Mouse (Mus musculus) gonadal fat pad, adult 2 months (tissue): ENCODE data around the gene Aldh2. TPM values are rescaled to one million over a fixed set of nuclear protein-coding genes. Genes with fewer than 3 reads are reported as not detected.
"Not testable (repeated sequence)": the region's sequence is repeated elsewhere in the genome, so short reads cannot be mapped to it uniquely, and the experiment has no call there.

Experiments used
- DNase-seq: peaks from one replicate; pipeline ENCODE4 v3.0.0-alpha.2; 2012; ENCODE audit warnings: low read depth
- polyA plus RNA-seq: library from polyadenylated mRNA; depleted of rRNA; stranded (reverse); fragments of >200 nt; gene quantifications from 2 replicates; pipeline ENCODE4 v1.2.3, GENCODE M21; 2012; rRNA removed

The Aldh2 gene
- polyA plus RNA-seq, 1 experiment: 790 TPM

DNA sequence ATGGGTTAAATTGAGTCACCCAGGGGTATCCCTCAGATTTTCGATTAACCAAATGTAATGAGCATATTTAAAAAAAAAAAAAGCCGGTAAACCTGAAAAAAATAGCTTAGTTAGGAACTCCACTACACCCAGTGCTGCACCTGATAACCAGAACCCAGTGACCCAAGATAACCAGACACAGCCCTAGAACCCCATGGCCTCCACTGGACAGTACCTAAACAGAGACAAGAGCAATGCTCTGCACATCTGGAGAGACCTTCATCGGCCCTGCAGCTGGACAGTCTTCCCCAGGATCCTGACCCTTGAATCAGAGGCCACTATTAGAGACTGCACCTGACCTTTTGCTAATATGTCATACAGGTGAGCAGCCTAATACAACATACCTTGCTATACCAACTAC lies 46.5 kb downstream of the Aldh2 start:
- no peak for DNase-seq

DNA sequence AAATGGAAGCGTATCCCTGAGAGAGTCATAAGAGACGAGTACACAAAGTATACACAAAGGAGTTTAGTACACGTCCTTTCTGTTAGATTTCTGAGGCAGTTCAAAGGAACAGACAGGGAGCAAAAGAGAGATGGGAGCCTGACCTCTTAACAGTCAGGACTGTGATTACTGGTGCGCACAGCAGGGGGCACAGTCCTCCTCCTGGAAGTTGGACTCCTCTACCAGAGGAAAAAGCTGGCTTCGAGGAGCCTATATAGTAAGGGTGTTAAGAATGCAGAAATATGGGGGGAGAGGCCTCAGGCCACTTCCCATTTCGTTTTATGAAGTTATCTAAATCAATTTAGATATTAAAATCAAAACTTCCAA lies 47.1 kb downstream of the Aldh2 start:
- no peak for DNase-seq

DNA sequence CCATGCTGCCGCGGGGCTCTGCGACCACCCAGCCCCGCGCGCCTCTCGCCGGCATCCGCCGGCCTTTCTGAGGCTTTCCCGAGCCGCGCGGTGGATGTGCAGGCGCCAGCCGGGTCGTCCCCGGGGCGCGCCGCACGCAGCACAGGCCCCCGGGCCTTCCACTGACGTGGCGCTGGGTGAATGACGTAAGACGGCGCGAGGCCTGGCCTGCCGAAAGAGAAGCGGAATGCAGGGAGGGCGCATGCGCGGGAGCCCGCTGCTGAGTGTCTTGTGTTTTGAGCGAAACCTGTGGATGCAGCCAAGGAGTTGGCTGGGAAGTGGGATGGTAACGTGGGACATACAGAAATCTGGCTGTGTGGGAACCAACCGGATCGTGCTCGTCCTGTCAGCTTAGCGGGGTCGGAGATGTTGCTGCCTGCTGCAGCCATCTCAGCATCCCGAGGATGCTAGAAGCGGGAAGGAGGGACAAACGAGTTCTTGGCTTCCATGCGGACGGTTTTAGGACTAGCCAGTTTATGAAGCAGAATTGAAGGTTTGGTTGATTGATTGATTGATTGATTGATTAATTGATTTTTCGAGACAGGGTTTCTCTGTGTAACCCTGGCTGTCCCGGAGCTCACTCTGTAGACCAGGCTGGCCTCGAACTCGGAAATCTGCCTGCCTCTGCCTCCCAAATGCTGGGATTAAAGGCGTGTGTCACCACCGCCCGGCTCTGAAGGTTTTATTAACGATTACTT lies 47.7 kb downstream of the Aldh2 start, which contains the start of gene Mapkapk5:
TSS of gene Mapkapk5 (minus strand) at position 113 of the 737 bp plus-strand sequence.
- DNase-seq: no peak

DNA sequence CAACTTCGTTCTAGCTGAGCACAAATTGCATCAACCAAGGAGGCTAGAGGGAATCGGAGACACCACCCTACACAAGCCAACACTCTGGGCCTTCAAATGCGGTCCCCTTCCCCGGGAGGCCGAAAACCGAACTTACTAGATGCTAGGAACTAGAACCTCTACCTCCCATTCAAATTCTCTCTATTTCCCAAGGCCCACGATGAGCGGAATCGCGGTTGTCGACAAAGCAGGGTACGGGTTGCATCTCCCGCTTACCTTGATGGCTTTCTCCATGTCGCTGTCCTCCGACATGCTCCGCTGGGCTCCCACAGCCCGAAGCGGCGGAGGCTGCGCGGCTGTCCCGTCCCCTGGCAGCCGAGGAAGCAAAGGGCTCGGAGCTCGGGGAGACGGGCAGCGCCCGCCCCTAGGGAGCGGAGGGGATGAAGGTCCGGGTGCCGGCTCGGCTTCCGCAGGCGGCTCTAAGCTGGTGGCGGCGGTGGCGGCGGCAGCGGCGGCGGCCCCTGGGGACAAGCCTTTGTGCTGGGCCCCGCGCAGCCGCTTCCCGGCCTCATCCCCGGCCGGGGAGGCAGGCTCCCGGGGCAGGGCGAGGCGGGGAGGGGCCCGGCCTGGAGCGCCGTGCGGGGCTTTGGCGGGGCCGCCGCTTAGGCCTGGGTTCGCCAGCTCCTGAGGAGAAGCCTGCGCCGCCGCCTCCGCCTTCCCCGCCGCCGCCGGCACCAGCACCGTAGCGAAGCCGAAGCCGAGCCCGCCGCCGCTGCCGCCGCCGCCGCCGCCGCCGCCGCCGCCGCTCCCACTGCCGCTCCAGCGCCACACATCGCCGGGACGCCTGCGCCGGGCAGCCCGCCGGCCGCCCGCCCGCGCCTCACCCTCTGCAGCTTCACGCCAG lies 48.5 kb downstream of the Aldh2 start, which contains the start of the genes Adam1a and Gm42878:
TSS of gene Adam1a (minus strand) at position 573 of the 883 bp plus-strand sequence.
TSS of gene Gm42878 (minus strand) at position 573 of the 883 bp plus-strand sequence.
- DNase-seq: no peak

DNA sequence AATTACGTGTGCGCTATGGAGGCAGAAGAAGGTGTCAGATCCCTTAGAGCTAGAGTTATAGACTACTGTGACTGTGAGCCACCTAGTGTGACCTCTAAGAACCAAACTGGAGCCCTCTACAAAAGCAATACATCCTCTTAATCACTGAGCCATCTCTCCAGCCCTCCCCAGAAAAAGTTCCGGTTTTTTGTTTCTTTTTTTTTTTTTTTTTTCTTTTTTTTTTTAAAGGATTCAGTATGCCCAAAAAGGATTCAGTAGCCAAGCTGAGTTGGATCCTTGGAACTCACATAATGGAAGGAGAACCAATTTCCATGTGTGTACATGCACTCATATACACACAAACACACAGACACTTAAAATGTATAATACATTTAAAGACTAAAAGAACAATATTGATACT lies 50.3 kb downstream of the Aldh2 start:
- no peak for DNase-seq

DNA sequence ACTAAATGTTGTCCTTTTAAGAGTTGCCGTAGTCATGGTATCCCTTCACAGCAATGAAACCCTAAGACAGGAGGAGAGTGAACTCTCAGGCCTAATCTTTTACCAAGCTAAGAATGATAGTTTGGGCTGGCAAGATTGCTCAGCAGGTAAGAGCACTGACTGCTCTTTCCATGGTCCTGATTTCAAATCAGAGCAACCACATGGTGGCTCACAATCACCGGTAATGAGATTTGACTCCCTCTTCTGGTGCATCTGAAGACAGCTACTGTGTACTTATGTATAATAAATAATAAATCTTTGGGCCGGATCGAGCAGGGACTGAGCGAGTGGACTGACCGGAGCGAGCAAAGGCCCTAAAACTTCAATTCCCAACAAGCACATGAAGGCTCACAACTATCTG lies 52.4 kb downstream of the Aldh2 start:
- no peak for DNase-seq

DNA sequence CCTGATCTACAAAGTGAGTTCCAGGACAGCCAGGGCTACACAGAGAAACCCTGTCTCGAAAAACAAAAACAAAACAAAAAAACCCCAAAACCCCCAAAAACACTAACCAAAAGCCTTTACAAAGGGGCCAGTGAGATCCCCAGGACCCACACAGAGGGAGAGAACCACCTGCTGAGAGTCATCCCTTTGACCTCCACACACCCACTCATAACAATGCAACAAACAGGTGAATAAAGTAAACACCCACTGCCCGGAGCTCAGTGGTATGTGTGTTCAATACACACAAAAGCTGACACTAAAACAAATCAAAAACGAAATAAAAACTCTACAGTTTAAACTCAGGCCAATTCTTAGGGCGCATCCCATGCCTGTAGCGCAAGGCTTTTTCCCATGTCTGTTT lies 53.6 kb downstream of the Aldh2 start:
- DNase-seq: no peak

DNA sequence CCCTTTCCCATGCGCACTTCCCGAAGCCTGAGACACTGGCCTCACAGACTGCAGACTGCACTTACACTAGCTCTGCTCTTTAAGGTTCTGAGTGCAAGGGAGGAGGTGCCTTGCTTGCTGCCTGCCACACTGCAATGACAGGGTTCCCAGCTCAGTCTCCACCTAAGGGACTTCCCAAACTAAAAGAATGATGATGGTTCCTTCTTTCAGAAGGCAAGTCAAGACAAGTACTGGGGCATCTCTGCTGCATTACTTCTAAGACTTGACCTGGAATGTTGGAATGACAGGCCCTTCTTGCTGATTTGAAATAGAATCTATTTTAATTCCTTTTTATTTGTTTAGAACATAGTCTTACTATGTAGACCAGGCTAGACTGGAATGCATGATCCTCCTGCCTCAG lies 56.0 kb downstream of the Aldh2 start:
- DNase-seq: no peak

DNA sequence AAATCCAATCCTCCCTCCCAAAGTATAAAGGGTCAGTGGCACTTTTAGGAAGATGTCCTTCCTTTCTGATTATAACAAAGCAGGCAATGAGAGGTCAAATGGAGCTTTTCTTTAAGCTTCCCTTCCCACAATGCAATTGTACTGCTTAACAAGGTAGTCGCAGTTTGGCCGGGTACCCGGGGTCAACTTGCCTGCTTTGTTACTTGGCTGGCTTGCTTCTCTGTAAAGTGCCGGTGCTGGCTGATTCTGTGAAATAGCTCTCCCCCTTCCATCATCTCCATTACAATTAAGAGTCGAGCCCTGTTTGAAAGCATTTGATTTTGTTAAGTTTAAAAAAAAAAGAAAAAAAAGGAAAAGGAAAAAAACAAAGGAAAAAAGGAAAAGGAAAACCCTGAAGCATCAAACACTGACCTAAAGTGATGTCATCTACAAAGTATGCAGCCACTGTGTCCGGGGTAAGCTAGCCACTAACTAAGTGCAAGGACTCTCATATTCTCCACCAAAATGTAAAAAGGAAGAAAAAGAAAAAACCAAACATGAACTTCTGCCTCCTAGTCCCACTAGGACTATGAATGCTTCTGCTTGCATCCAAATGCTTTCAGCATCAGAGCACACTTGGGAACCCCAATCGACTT lies 56.6 kb downstream of the Aldh2 start:
- DNase-seq: no peak

DNA sequence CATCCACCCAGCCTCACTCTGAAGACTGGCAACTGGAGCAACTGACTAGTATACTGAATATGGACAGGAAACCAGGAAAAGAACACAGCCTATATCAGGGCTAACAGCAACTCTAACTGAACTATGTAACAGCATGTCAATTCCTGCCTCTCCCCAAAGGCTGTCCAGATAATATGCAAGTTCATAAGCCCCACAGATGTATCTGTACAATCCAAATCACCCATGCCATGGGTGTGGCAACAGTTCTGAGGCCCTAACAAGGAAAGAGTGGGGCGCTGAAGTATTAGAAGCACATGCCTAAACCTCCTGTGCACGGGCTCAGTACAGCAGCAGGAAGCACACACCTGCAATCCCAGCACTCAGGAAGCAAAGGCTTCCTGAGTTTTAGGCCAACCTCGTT lies 58.5 kb downstream of the Aldh2 start:
- no peak for DNase-seq

DNA sequence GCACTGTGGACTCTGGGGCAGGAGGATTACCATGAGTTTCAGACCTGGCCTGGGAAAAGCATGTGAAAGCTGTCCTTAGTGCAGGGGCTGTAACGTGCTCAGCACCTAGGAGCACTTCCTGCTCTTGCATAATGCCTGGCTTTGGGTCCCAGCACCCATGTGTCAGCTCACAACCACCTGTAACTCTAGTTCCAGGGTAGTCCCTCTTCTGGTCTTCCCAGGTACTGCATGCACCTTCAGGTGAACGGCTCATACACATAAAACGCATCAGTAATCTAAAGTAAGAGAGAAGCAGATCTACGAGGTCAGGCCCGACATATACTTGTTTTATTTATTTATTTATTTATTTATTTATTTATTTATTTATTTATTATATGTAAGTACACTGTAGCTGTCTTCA lies 59.1 kb downstream of the Aldh2 start:
- DNase-seq: no peak

DNA sequence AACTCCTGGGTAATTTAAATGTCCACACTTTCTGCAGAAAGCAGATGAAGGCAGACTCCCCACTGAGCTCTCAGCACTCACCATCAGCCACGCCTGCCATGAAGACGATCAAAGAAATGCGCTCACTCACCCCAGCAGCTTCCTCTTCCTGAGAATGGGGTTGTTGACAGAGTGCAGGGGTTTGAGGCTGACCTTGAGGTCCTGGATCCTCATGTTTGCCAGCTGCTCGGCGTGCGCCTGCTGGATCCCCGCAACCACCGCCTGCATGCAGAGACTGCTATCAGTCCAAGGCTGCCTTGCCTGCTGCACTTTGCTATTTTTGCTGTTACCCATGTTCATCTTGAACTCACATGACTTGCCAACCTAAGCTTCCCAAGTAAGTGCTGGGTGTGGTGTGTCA lies 66.7 kb downstream of the Aldh2 start:
- DNase-seq: no peak

DNA sequence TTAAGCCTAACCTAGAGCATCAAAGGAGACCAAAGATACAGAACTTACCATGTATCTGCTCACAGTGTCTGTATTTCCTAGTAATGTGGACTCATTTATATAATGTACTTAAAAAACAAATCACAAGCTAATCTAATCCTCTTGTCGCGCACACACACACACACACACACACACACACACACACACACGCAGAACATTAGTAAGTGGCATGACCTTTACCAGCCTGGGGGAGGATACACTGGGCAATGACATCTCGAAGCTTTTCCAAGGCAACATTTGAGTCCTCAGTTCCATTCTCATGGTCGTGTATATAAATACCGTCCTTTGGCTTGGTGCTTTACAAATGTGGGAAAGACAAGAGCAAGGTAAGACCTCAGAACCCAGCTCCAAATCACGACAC lies 67.1 kb downstream of the Aldh2 start:
- no peak for DNase-seq

DNA sequence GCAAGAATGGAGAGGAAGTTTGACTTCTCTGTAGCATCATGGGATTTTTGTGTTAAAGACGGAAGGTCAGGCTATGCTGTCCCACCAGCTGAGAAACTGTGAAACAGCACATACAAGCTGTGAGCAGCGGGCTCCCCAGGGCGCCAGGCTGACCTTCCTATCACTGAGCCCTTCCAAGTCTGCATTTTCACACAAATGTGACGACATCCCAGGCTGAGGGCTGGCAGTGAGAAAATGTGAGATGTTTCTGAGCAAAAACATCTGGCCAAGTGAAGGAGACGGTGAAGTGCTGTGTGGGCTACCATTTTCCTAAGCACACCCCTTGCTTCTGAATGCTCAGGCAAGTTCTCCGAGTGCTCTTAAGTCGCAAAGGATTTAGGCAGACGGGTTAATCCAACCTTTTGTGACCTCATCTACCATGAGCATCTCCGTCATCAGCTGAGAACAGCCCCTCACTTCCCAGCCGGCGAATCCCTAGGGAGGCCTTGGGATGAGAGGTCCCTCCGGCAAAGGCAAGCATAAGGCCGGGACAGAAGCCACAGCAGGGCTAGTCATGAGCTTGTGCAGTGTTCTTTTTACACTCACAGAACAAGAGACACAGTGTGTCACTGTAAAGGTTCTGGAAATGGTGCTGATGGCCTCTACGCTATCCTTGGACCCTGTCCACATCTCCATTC lies 67.7 kb downstream of the Aldh2 start:
- no peak for DNase-seq

DNA sequence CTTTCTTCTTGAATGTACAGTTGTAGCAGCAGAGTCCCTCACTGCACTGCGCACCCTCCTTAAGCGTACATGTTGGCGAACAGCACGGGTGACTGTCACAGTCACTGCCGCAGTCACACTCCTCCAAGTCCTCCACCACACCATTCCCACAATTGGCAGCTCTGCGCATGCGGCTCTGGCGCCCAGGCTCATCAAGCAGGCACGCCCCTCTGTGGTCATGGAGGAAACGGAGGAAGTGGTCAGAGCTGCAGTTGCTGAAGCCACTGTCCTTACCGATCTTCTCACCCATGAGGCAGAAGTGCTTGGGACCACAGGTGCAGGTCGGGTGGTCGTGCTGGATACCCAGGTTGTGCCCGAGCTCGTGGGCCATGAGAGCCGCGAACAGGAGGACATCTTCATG lies 73.9 kb downstream of the Aldh2 start:
- DNase-seq: not testable (repeated sequence)

DNA sequence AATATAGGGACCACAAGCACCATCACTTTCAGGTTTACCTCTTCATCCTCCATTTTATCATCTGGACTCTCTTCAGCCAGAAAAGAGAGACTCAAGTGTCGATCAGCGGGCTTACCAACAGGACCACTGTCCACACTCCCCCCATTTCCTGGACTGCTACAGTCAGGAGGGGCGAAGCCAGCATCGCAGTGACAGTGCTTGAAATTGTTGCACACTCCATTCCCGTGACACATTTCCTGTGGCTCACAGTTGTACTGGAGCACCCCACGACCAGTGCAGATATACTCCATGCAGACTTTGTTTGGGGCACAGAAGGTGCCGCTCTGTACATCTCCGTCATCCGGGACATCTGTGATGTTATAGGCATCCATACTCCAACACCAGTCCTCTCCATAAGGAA lies 74.6 kb downstream of the Aldh2 start:
- DNase-seq: no peak

Other genes with a start within 250 kb of the Aldh2 start
- gene Trafd1, start 208.2 kb downstream of the Aldh2 start, polyA plus RNA-seq: 71.9 and 82.8 TPM in 2 replicates
- 7.9 and 8.0 TPM in 2 replicates for gene Naa25, start 195.9 kb downstream of the Aldh2 start, polyA plus RNA-seq
- gene Tmem116, start 141.9 kb downstream of the Aldh2 start, polyA plus RNA-seq: 11.1 and 12.0 TPM in 2 replicates
- 65.3 and 66.6 TPM in 2 replicates for gene Erp29, start 141.3 kb downstream of the Aldh2 start, polyA plus RNA-seq
- 0.05 and 0.32 TPM in 2 replicates for gene Adam1b, start 90.4 kb downstream of the Aldh2 start, polyA plus RNA-seq
- gene Adam1a, start 48.3 kb downstream of the Aldh2 start, polyA plus RNA-seq: 4.7 and 4.8 TPM in 2 replicates
- 0.33 TPM in 1 of 2 replicates, not detected in the other for gene Gm42878, start 48.3 kb downstream of the Aldh2 start, polyA plus RNA-seq
- 45.5 and 48.9 TPM in 2 replicates for gene Mapkapk5, start 47.9 kb downstream of the Aldh2 start, polyA plus RNA-seq
- gene Acad12, start 25.1 kb upstream of the Aldh2 start, polyA plus RNA-seq: 17.4 and 21.3 TPM in 2 replicates
- gene Acad10, start 66.7 kb upstream of the Aldh2 start, polyA plus RNA-seq: 11.7 and 13.4 TPM in 2 replicates
- gene Brap, start 66.7 kb upstream of the Aldh2 start, polyA plus RNA-seq: 29.9 and 35.8 TPM in 2 replicates
- gene Atxn2, start 117.5 kb upstream of the Aldh2 start, polyA plus RNA-seq: 70.6 and 73.8 TPM in 2 replicates
- gene Sh2b3, start 243.8 kb upstream of the Aldh2 start, polyA plus RNA-seq: 19.0 and 27.1 TPM in 2 replicates